Mouse (Mus musculus) liver, embryonic 16.5 days (tissue): ENCODE data around the gene Gm5414. TPM values are rescaled to one million over a fixed set of nuclear protein-coding genes. Genes with fewer than 3 reads are reported as not detected.

Source experiments
- ATAC-seq: fragments of 200-750 bp; cut with Nextera tagmentation; 2 replicates; pipeline ENCODE4 v1.8.0; 2017; ENCODE audit warnings: low read depth, mild to moderate bottlenecking, moderate number of reproducible peaks, moderate library complexity
- H3K27ac ChIP-seq: fragments of 300-500 bp; sonication (generic); 2 replicates; pipeline ENCODE4 v1.5.1; 2014; ENCODE audit warnings: mild to moderate bottlenecking, low read length
- H3K27me3 ChIP-seq: fragments of 300-500 bp; sonication (generic); 2 replicates; pipeline ENCODE4 v1.6.1; 2014; ENCODE audit warnings: low read depth, low read length, mixed read lengths; ENCODE audit not compliant: control insufficient read depth, insufficient read depth
- H3K36me3 ChIP-seq: fragments of 300-500 bp; sonication (generic); 2 replicates; pipeline ENCODE4 v1.6.1; 2014; ENCODE audit warnings: mild to moderate bottlenecking; ENCODE audit not compliant: control insufficient read depth, insufficient read depth
- H3K4me1 ChIP-seq: fragments of 300-500 bp; sonication (generic); 2 replicates; pipeline ENCODE4 v1.6.1; 2014; ENCODE audit warnings: low read depth, low read length, mixed read lengths; ENCODE audit not compliant: control insufficient read depth
- H3K4me2 ChIP-seq: fragments of 300-500 bp; sonication (generic); 2 replicates; pipeline ENCODE4 v1.6.1; 2014; ENCODE audit warnings: low read depth, low read length, mixed read lengths
- H3K4me3 ChIP-seq: fragments of 300-500 bp; sonication (generic); 2 replicates; pipeline ENCODE4 v1.5.1; 2014; ENCODE audit warnings: low read depth, mild to moderate bottlenecking, low read length
- H3K9ac ChIP-seq: fragments of 300-500 bp; sonication (generic); 2 replicates; pipeline ENCODE4 v1.6.1; 2014; ENCODE audit warnings: low read depth, low read length
- H3K9me3 ChIP-seq: fragments of 300-500 bp; sonication (generic); replicated peaks from 2 replicates; pipeline ENCODE4 v1.6.1; 2016; ENCODE audit warnings: low read length; ENCODE audit not compliant: control insufficient read depth
- WGBS: fragments of 180-500 bp; shearing (Covaris S2); extraction: QIAGEN DNeasy Blood & Tissue Kit; methylation state at CpG from one replicate; pipeline ENCODE4 v1.1.7; 2014; ENCODE audit not compliant: insufficient replicate concordance; 5-methylcytosine and 5-hydroxymethylcytosine counted together
- microRNA-seq: library from miRNA; unstranded; fragments of <30 nt; microRNA quantifications from one replicate; pipeline ENCODE4, GENCODE M21; 2016
- polyA plus RNA-seq: library from polyadenylated mRNA; unstranded; fragments of >200 nt; fragmentation: Nextera tagmentation; extraction: Ambion mirVana; gene quantifications from 2 replicates; pipeline ENCODE4 v1.2.1, GENCODE M21; 2015

The Gm5414 gene
- polyA plus RNA-seq, 1 experiment from 2014 or later, result not detected

DNA sequence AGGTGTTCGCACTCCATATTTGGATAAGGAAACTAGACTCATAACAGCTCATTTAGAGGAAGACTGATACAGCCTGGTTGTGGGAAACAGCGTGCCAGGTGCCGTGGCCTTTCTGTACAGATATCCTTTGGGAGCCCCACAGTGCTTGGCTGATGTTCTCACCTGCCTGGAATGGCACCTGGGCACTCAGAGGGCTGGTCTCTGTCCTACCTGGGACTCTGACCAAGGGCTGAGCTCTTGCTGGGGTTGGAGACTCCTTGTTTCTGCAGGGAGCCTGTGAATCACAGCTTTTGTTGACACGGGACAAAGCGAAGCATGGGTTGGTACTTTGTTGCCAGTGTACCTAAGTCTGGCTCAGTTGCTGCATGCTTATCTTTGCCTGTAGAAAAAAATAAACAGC is 52.5 kb downstream of the Gm5414 start:
- WGBS, result 54% methylated on average over 5 of the region's 5 CpGs
- no peak overlapping the region for H3K4me2 ChIP-seq
- no peaks in the 10 kb centered on the region for H3K9me3 ChIP-seq
- no peaks in the 10 kb centered on the region; the same call in 1 of the 2 replicates for H3K27me3 ChIP-seq
- no peak overlapping the region for H3K27ac ChIP-seq
- H3K9ac ChIP-seq, result no peak overlapping the region
- ATAC-seq, result no peak
- H3K36me3 ChIP-seq, result no peaks in the 10 kb centered on the region
- H3K4me1 ChIP-seq, result no peaks in the 10 kb centered on the region
- no peak overlapping the region for H3K4me3 ChIP-seq

Small RNAs within 50 kb of the gene (microRNA-seq; reads per million reads assigned to microRNA genes)
- gene Gm44383 (not detected), gene Gm44479 (not detected)

Other genes starting within 250 kb of the Gm5414 start
- gene Krt7, start 217.1 kb downstream of the Gm5414 start, polyA plus RNA-seq, result 2.4 and 3.4 TPM in 2 replicates
- gene Krt87, start 189.4 kb downstream of the Gm5414 start, polyA plus RNA-seq, result not detected in 2 replicates
- not detected in 2 replicates for gene Krt88, start 180.4 kb downstream of the Gm5414 start, polyA plus RNA-seq
- not detected in 2 replicates for gene Krt81, start 164.4 kb downstream of the Gm5414 start, polyA plus RNA-seq
- not detected in 2 replicates for gene Krt86, start 154.7 kb downstream of the Gm5414 start, polyA plus RNA-seq
- 0.26 and 0.57 TPM in 2 replicates for gene Krt83, start 136.7 kb downstream of the Gm5414 start, polyA plus RNA-seq
- gene Gm49425, start 110.9 kb downstream of the Gm5414 start, polyA plus RNA-seq, result not detected in 2 replicates
- gene Krt84, start 95.4 kb downstream of the Gm5414 start, polyA plus RNA-seq, result not detected in 2 replicates
- gene Krt82, start 77.5 kb downstream of the Gm5414 start, polyA plus RNA-seq, result not detected in 2 replicates
- gene Krt90, start 65.2 kb downstream of the Gm5414 start, polyA plus RNA-seq, result not detected in 2 replicates
- not detected in 2 replicates for gene Krt75, start 54.3 kb downstream of the Gm5414 start, polyA plus RNA-seq
- not detected in 2 replicates for gene Gm5478, start 19.2 kb upstream of the Gm5414 start, polyA plus RNA-seq
- gene Krt6b, start 52.1 kb upstream of the Gm5414 start, polyA plus RNA-seq, result not detected in 2 replicates
- gene Krt6a, start 66.1 kb upstream of the Gm5414 start, polyA plus RNA-seq, result not detected in 2 replicates
- gene Krt5, start 84.7 kb upstream of the Gm5414 start, polyA plus RNA-seq, result 0.04 and 0.05 TPM in 2 replicates
- gene Krt71, start 114.9 kb upstream of the Gm5414 start, polyA plus RNA-seq, result not detected in 2 replicates
- gene Krt72, start 158.3 kb upstream of the Gm5414 start, polyA plus RNA-seq, result not detected in 2 replicates
- not detected in 2 replicates for gene Krt73, start 174.2 kb upstream of the Gm5414 start, polyA plus RNA-seq
- gene Krt2, start 190.0 kb upstream of the Gm5414 start, polyA plus RNA-seq, result not detected in 2 replicates
- not detected in 2 replicates for gene Krt1, start 222.6 kb upstream of the Gm5414 start, polyA plus RNA-seq
- gene Krt77, start 241.5 kb upstream of the Gm5414 start, polyA plus RNA-seq, result not detected in 2 replicates